Mouse (Mus musculus) megakaryocyte-erythroid progenitor cell, adult 5-6 weeks (primary cell): ENCODE data around the gene Cd3eap. TPM values are rescaled to one million over a fixed set of nuclear protein-coding genes. Genes with fewer than 3 reads are reported as not detected.
A peak's percentile ranks its signal among the peaks of the same experiment; 100 is the strongest.

Experiments used
- ATAC-seq: replicated peaks from 2 replicates; pipeline ENCODE4 v1.8.0; 2016; ENCODE audit warnings: mild to moderate bottlenecking, inconsistent platforms; ENCODE audit not compliant: severe bottlenecking, poor library complexity, low FRiP score, low TSS enrichment
- total RNA-seq, 2 experiments: library from RNA; stranded (forward) in 1 of 2; stranded (reverse) in 1 of 2; fragments of 200-1000, 215-1000 nt in 1 of 2; fragments of >200 nt in 1 of 2; fragmentation: Nextera tagmentation in 1 of 2; gene quantifications; 2 replicates each; pipeline ENCODE4 v1.2.3; 2014 to 2017

Cd3eap gene
- total RNA-seq (2014; fragmentation: Nextera tagmentation) = 17.2 and 36.6 TPM in 2 replicates
- 34.9 and 47.7 TPM in 2 replicates for total RNA-seq (2017)

- ATAC-seq = peak; percentile 64
These were observed at the start of gene Cd3eap, which contains the start of gene Ppp1r13l for GRCm38 (mm10) chr7:19359299-19359891. Gene Cd3eap (minus strand): TSS chr7:19359483. Gene Ppp1r13l (plus strand): TSS chr7:19359749.

GRCm38 (mm10) chr7:19405417-19405816, 46.1 kb upstream of the Cd3eap start:
- peak; percentile 58 for ATAC-seq

- no peak for ATAC-seq
These were observed 45.2 kb upstream of the Cd3eap start, which contains the start of gene Ckm for GRCm38 (mm10) chr7:19404476-19404875. Gene Ckm (plus strand): TSS chr7:19404776.

- peak; percentile 62 for ATAC-seq
These were observed 44.5 kb upstream of the Cd3eap start, which contains the start of gene Klc3 for GRCm38 (mm10) chr7:19403731-19404296. Gene Klc3 (minus strand): TSS chr7:19404104.

- no peak for ATAC-seq
These were observed 43.3 kb upstream of the Cd3eap start for GRCm38 (mm10) chr7:19402535-19403112.

GRCm38 (mm10) chr7:19400946-19401345, 41.7 kb upstream of the Cd3eap start:
- ATAC-seq = no peak

- peak; percentile 53 for ATAC-seq
These were observed 40.4 kb upstream of the Cd3eap start for GRCm38 (mm10) chr7:19399496-19400280.

- ATAC-seq = no peak
These were observed 35.2 kb upstream of the Cd3eap start for GRCm38 (mm10) chr7:19394484-19394883.

- no peak for ATAC-seq
These were observed 29.6 kb upstream of the Cd3eap start for GRCm38 (mm10) chr7:19388699-19389413.

- ATAC-seq = no peak
These were observed 24.4 kb upstream of the Cd3eap start for GRCm38 (mm10) chr7:19383708-19384107.

- ATAC-seq = peak; percentile 63
These were observed 22.9 kb upstream of the Cd3eap start for GRCm38 (mm10) chr7:19382166-19382541.

GRCm38 (mm10) chr7:19381377-19382165, 22.3 kb upstream of the Cd3eap start, which contains the start of gene Ercc2:
Gene Ercc2 (plus strand): TSS chr7:19382010.
- ATAC-seq = peak; percentile 95

GRCm38 (mm10) chr7:19378049-19378448, 18.8 kb upstream of the Cd3eap start:
- no peak for ATAC-seq

- no peak for ATAC-seq
These were observed 16.7 kb upstream of the Cd3eap start for GRCm38 (mm10) chr7:19376019-19376418.

- ATAC-seq = no peak
These were observed 16.1 kb upstream of the Cd3eap start for GRCm38 (mm10) chr7:19375368-19375767.

- no peak for ATAC-seq
These were observed 14.1 kb upstream of the Cd3eap start for GRCm38 (mm10) chr7:19373367-19373766.

GRCm38 (mm10) chr7:19369823-19370425, 10.6 kb upstream of the Cd3eap start:
- peak; percentile 93 for ATAC-seq

- no peak for ATAC-seq
These were observed 9.1 kb upstream of the Cd3eap start for GRCm38 (mm10) chr7:19368380-19368779.
